Mouse (Mus musculus) R1 (cell line): ENCODE measurements around the gene Nup37.

Source experiments
- DNase-seq: peaks from one replicate; pipeline ENCODE4 v3.0.0-alpha.2; 2018; ENCODE audit warnings: low read depth, low spot score

Nup37 gene

DNA sequence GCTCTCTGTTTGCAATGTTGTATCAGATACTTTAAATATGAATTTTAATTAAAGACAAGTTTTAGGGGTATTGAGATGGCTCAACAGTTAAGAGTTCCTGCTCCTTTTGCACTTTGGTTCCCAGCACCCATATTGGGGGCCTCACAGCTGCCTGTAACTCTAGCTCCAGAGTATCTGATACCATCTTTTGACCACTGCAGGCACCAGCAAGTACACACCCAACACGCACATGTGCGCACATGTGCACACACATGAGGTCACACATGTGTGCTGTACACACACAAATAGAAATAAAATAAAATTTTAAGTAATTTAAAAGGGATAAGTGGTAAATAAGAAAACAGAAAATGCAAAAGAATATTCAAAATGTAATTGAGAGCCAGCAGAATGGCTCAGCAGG lies 81.2 kb downstream of the Nup37 start:
- no peak for DNase-seq
